Comparison of ENCODE assay signal across 26 mouse cellular contexts in genomic region chr16:38980546-38980945, GRCm38 (mm10).
DNase-seq lines count a peak whose midpoint lies in the region; ATAC-seq lines count a peak whose summit lies in the region.
"Had no signal": no experiment of that assay in that cellular context is flagged by ENCODE, and none has a peak within 500 bp of the region (broad histone marks: within the 10 kb centered on the region; RNA-seq: fewer than 3 reads in every experiment).

No protein-coding gene starts in this region.

- 0 out of 2 replicates have a peak, but pooled peaks have one; percentile 21 for ATAC-seq in forebrain, embryonic 14.5 days
- ATAC-seq in forebrain, embryonic 15.5 days (replicated peaks), result no peak
- no peak for ATAC-seq in kidney, embryonic 15.5 days (replicated peaks; ENCODE audit: low FRiP score)
- no peak for ATAC-seq in midbrain, embryonic 11.5 days (ENCODE audit: low FRiP score)
- no peak for ATAC-seq in midbrain, embryonic 13.5 days
- ATAC-seq: forebrain, postnatal 0 days; hindbrain, embryonic 16.5 days; Patski had no signal

- H3K36me3 ChIP-seq in forebrain, embryonic 14.5 days (ENCODE audit: control insufficient read depth, insufficient read depth, low read length), result no peaks in the 10 kb centered on the region
- no peaks in the 10 kb centered on the region for H3K36me3 ChIP-seq in forebrain, embryonic 15.5 days
- no peaks in the 10 kb centered on the region for H3K36me3 ChIP-seq in kidney, embryonic 15.5 days
- H3K36me3 ChIP-seq in midbrain, embryonic 11.5 days (ENCODE audit: control insufficient read depth, insufficient read depth, low read length), result no peaks in the 10 kb centered on the region
- H3K36me3 ChIP-seq in midbrain, embryonic 13.5 days, result no peaks in the 10 kb centered on the region
- H3K36me3 ChIP-seq: G1E; heart, embryonic 12.5 days; heart, embryonic 15.5 days; hindbrain, embryonic 13.5 days had no signal

- H3K27ac ChIP-seq in forebrain, embryonic 14.5 days (ENCODE audit: low read depth, low read length), result no peak overlapping the region
- H3K27ac ChIP-seq in forebrain, embryonic 15.5 days (replicated peaks), result no peak overlapping the region
- no peak overlapping the region for H3K27ac ChIP-seq in kidney, embryonic 15.5 days
- H3K27ac ChIP-seq in midbrain, embryonic 11.5 days (ENCODE audit: low read depth, low read length), result no peak overlapping the region
- H3K27ac ChIP-seq in midbrain, embryonic 13.5 days, result no peak overlapping the region
- H3K27ac ChIP-seq: gastrocnemius, adult 2 months; heart, embryonic 15.5 days; hindbrain, embryonic 13.5 days had no signal

- H3K9me3 ChIP-seq in forebrain, embryonic 14.5 days (replicated peaks; ENCODE audit: control insufficient read depth, low read length), result no peaks in the 10 kb centered on the region
- no peaks in the 10 kb centered on the region for H3K9me3 ChIP-seq in forebrain, embryonic 15.5 days
- H3K9me3 ChIP-seq in kidney, embryonic 15.5 days (replicated peaks), result no peaks in the 10 kb centered on the region
- no peaks in the 10 kb centered on the region for H3K9me3 ChIP-seq in midbrain, embryonic 11.5 days (ENCODE audit: control insufficient read depth, low read length)
- H3K9me3 ChIP-seq in midbrain, embryonic 13.5 days, result no peaks in the 10 kb centered on the region
- H3K9me3 ChIP-seq: heart, embryonic 12.5 days; heart, embryonic 15.5 days; hindbrain, embryonic 13.5 days had no signal

- H3K9ac ChIP-seq in forebrain, embryonic 14.5 days (ENCODE audit: low read length), result no peak overlapping the region
- H3K9ac ChIP-seq in forebrain, embryonic 15.5 days (replicated peaks), result no peak overlapping the region
- H3K9ac ChIP-seq in kidney, embryonic 15.5 days, result no peak overlapping the region
- H3K9ac ChIP-seq in midbrain, embryonic 11.5 days (ENCODE audit: low read length), result no peak overlapping the region
- H3K9ac ChIP-seq in midbrain, embryonic 13.5 days (replicated peaks), result no peak overlapping the region
- H3K9ac ChIP-seq: forebrain, postnatal 0 days; heart, embryonic 12.5 days; heart, embryonic 15.5 days; hindbrain, embryonic 13.5 days had no signal

- no peaks in the 10 kb centered on the region for H3K27me3 ChIP-seq in forebrain, embryonic 14.5 days (replicated peaks; ENCODE audit: control insufficient read depth, insufficient read depth, low read length)
- H3K27me3 ChIP-seq in forebrain, embryonic 15.5 days, result no peaks in the 10 kb centered on the region
- H3K27me3 ChIP-seq in kidney, embryonic 15.5 days, result 0 out of 2 replicates have a peak, but pooled peaks cover 2% of the 10 kb centered on the region
- H3K27me3 ChIP-seq in midbrain, embryonic 11.5 days (ENCODE audit: control insufficient read depth, insufficient read depth, low read length), result no peaks in the 10 kb centered on the region
- H3K27me3 ChIP-seq in midbrain, embryonic 13.5 days, result no peaks in the 10 kb centered on the region
- H3K27me3 ChIP-seq: heart, embryonic 12.5 days; heart, embryonic 15.5 days; hindbrain, embryonic 13.5 days; Patski had no signal

- DNase-seq in forebrain, embryonic 14.5 days (ENCODE audit: low spot score), result no peak
- peak; percentile 22 for DNase-seq in kidney, adult 18-20 months
- DNase-seq in kidney, postnatal 36 days, result peak; percentile 25 to 50
- DNase-seq in kidney, postnatal 10 days, result no peak
- DNase-seq in midbrain, embryonic 11.5 days (ENCODE audit: low spot score, missing footprints), result peak; percentile 77
- DNase-seq: adrenal gland, postnatal 10 days; adrenal gland, postnatal 36 days; B cell, adult 2 months; cerebellum, adult 18-20 months; cerebellum, adult 9-10 months; cerebellum, postnatal 14 days; forebrain, postnatal 0 days; gastrocnemius, adult 2 months; gastrocnemius, postnatal 14 days; heart, adult 18-20 months; heart, postnatal 14 days; heart, postnatal 4 days had no signal

- H3K4me2 ChIP-seq in forebrain, embryonic 14.5 days (ENCODE audit: low read length), result no peak overlapping the region
- no peak overlapping the region for H3K4me2 ChIP-seq in forebrain, embryonic 15.5 days (replicated peaks)
- H3K4me2 ChIP-seq in kidney, embryonic 15.5 days, result no peak overlapping the region
- H3K4me2 ChIP-seq in midbrain, embryonic 11.5 days, result no peak overlapping the region
- H3K4me2 ChIP-seq in midbrain, embryonic 13.5 days (replicated peaks), result no peak overlapping the region
- H3K4me2 ChIP-seq: heart, embryonic 12.5 days; heart, embryonic 15.5 days; hindbrain, embryonic 13.5 days had no signal

- 30% methylated on average over 5 of the region's 5 CpGs for WGBS in forebrain, embryonic 14.5 days
- WGBS in forebrain, embryonic 15.5 days, result 43% methylated on average over 5 of the region's 5 CpGs
- 62% methylated on average over 5 of the region's 5 CpGs for WGBS in kidney, embryonic 15.5 days
- 47% methylated on average over 5 of the region's 5 CpGs for whole genome bisulfite sequencing in midbrain, embryonic 11.5 days
- WGBS in midbrain, embryonic 13.5 days, result 37% methylated on average over 5 of the region's 5 CpGs

- H3K4me1 ChIP-seq in forebrain, embryonic 14.5 days (ENCODE audit: control insufficient read depth, insufficient read depth, low read length), result peaks cover 8% of the 10 kb centered on the region; the same call in 1 of the 2 replicates
- H3K4me1 ChIP-seq in forebrain, embryonic 15.5 days, result peaks cover 18% of the 10 kb centered on the region
- H3K4me1 ChIP-seq in kidney, embryonic 15.5 days, result 0 out of 2 replicates have a peak, but pooled peaks cover 2% of the 10 kb centered on the region
- peaks cover 3% of the 10 kb centered on the region; the same call in 1 of the 2 replicates for H3K4me1 ChIP-seq in midbrain, embryonic 11.5 days (ENCODE audit: control insufficient read depth, insufficient read depth, low read length)
- peaks cover 17% of the 10 kb centered on the region for H3K4me1 ChIP-seq in midbrain, embryonic 13.5 days (replicated peaks)
- H3K4me1 ChIP-seq: heart, embryonic 15.5 days had no signal

- H3K4me3 ChIP-seq in forebrain, embryonic 14.5 days (ENCODE audit: low read depth, low read length), result no peak overlapping the region
- H3K4me3 ChIP-seq in forebrain, embryonic 15.5 days, result no peak overlapping the region
- H3K4me3 ChIP-seq in kidney, embryonic 15.5 days (replicated peaks), result no peak overlapping the region
- no peak overlapping the region for H3K4me3 ChIP-seq in midbrain, embryonic 11.5 days (ENCODE audit: low read depth, low read length)
- H3K4me3 ChIP-seq in midbrain, embryonic 13.5 days (replicated peaks), result no peak overlapping the region
- H3K4me3 ChIP-seq: gastrocnemius, adult 2 months; heart, embryonic 12.5 days; heart, embryonic 15.5 days; hindbrain, embryonic 13.5 days had no signal

Comparison
In these comparisons a context has a peak if more than half of its experiments do, and no peak if none do; other contexts are left out.
1. DNase-seq: peak in kidney, adult 18-20 months (single experiment), kidney, postnatal 36 days (2 of 2) and midbrain, embryonic 11.5 days (single experiment); none in forebrain, embryonic 14.5 days (single experiment) and kidney, postnatal 10 days (single experiment).